Mouse (Mus musculus) midbrain, embryonic 16.5 days (tissue): ENCODE measurements around the gene Rps27rt. TPM values are rescaled to one million over a fixed set of nuclear protein-coding genes. Genes with fewer than 3 reads are reported as not detected.

Source experiments
- ATAC-seq: fragments of 200-750 bp; cut with Nextera tagmentation; 2 replicates; pipeline ENCODE4 v1.8.0; 2017; ENCODE audit warnings: moderate TSS enrichment
- H3K27ac ChIP-seq: fragments of 300-500 bp; sonication (generic); 2 replicates; pipeline ENCODE4 v1.5.1; 2014; ENCODE audit warnings: mild to moderate bottlenecking, low read length, mixed read lengths
- H3K27me3 ChIP-seq: fragments of 300-500 bp; sonication (generic); 2 replicates; pipeline ENCODE4 v1.6.1; 2014; ENCODE audit warnings: low read depth, low read length, mixed read lengths; ENCODE audit not compliant: control insufficient read depth, insufficient read depth
- H3K36me3 ChIP-seq: fragments of 300-500 bp; sonication (generic); 2 replicates; pipeline ENCODE4 v1.6.1; 2014; ENCODE audit warnings: mild to moderate bottlenecking, low read length, moderate library complexity, mixed read lengths; ENCODE audit not compliant: control insufficient read depth, insufficient read depth
- H3K4me1 ChIP-seq: fragments of 300-500 bp; sonication (generic); 2 replicates; pipeline ENCODE4 v1.6.1; 2014; ENCODE audit warnings: mild to moderate bottlenecking, low read length, mixed read lengths; ENCODE audit not compliant: control insufficient read depth, insufficient read depth
- H3K4me2 ChIP-seq: fragments of 300-500 bp; sonication (generic); 2 replicates; pipeline ENCODE4 v1.6.1; 2014; ENCODE audit warnings: mild to moderate bottlenecking, low read length, mixed read lengths
- H3K4me3 ChIP-seq: fragments of 300-500 bp; sonication (generic); 2 replicates; pipeline ENCODE4 v1.5.1; 2014; ENCODE audit warnings: low read depth, mild to moderate bottlenecking, low read length, moderate library complexity, mixed read lengths
- H3K9ac ChIP-seq: fragments of 300-500 bp; sonication (generic); 2 replicates; pipeline ENCODE4 v1.6.1; 2014; ENCODE audit warnings: low read depth, low read length, mixed read lengths
- H3K9me3 ChIP-seq: fragments of 300-500 bp; sonication (generic); replicated peaks from 2 replicates; pipeline ENCODE4 v1.6.1; 2014; ENCODE audit warnings: mild to moderate bottlenecking, low read length, mixed read lengths; ENCODE audit not compliant: control insufficient read depth, poor library complexity, severe bottlenecking
- WGBS: fragments of 180-500 bp; shearing (Covaris S2); extraction: QIAGEN DNeasy Blood & Tissue Kit; methylation state at CpG from one replicate; pipeline ENCODE4 v1.1.7; 2014; 5-methylcytosine and 5-hydroxymethylcytosine counted together
- polyA plus RNA-seq: library from polyadenylated mRNA; unstranded; fragments of >200 nt; fragmentation: Nextera tagmentation; extraction: Ambion mirVana; gene quantifications from 2 replicates; pipeline ENCODE4 v1.2.1, GENCODE M21; 2015

Rps27rt gene
- polyA plus RNA-seq, 1 experiment from 2014 or later, result 103 TPM

DNA sequence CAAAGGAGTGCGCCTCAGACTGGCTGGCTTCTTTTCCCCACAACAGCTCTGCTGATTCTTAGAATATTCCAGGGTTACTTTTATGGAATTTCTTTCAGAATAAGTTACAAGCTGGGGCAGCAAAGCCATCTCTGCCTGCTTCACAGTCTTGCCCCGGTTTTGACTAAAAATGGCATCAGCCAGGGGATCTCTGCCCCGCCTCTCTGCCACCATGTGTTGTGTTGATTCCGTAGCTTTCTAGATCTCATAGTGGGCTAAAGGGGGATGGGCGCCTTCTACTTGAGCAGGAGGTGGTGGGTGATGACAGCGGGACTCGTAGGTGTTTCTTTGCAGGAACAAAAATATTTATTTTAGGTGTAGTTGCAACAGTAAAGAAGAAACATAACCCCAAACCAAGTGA, 25.7 kb upstream of the Rps27rt start:
- Histone ChIP-seq H3K27ac (no peak overlapping the region), H3K4me1 (no peaks in the 10 kb centered on the region; the same call in 1 of the 2 replicates), H3K4me3 (no peak overlapping the region), H3K36me3 (no peaks in the 10 kb centered on the region), H3K4me2 (no peak overlapping the region), H3K9ac (no peak overlapping the region), H3K27me3 (no peaks in the 10 kb centered on the region), H3K9me3 (peaks cover 3% of the 10 kb centered on the region; the same call in 1 of the 2 replicates)
- 89% methylated on average over 7 of the region's 7 CpGs for WGBS
- no peak for ATAC-seq

DNA sequence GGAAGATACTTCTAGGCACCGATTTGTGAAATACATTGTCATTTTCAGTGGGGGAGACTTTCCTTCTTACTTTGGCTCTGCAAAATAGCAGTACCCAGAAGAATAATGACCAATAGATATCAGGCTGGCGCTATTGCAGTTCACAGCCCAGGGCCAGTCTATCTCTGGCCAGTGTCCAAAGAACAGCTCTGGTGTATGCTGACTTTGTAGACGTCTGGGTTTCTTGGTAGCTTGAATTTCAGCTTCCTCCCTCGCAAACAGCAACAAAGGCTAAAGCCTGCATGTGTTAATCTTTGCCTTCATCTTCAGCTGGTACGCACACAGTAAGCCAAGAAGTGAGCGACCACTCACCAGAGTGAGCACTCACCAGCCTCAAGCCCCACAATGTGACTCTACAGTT, 25.2 kb upstream of the Rps27rt start:
- 78% methylated on average over 6 of the region's 6 CpGs for WGBS
- no peak for ATAC-seq
- no peak overlapping the region for H3K27ac ChIP-seq

DNA sequence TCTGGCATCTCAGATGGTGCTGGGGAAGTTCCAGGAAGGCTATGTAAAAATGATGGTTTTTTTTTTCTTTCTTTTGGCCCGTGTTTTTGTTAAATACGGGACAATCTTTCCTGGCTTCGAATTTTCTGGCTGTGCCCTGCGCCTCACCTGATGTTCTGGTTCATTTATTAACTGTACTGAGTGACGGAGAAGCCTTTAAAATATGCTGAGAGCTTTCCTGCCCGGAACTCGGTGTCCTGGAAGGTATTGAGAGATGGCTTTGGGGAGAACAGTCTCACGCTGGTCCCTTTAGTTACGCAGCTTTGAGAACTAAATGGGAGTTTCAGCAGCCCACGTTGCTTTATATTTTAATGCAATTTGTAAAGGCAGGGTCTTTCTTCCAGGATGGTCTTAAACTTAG, 22.9 kb upstream of the Rps27rt start:
- H3K9me3 ChIP-seq, result peaks cover 3% of the 10 kb centered on the region; the same call in 1 of the 2 replicates
- H3K27me3 ChIP-seq, result no peaks in the 10 kb centered on the region
- no peak overlapping the region for H3K27ac ChIP-seq
- no peak overlapping the region for H3K4me2 ChIP-seq
- no peak overlapping the region for H3K9ac ChIP-seq
- H3K4me3 ChIP-seq, result no peak overlapping the region
- WGBS, result 60% methylated on average over 10 of the region's 10 CpGs
- no peaks in the 10 kb centered on the region for H3K4me1 ChIP-seq
- ATAC-seq, result no peak
- no peaks in the 10 kb centered on the region for H3K36me3 ChIP-seq

More for the DNA sequence above, 25.2 kb upstream of the Rps27rt start:
- Histone ChIP-seq H3K9ac (no peak overlapping the region), H3K27me3 (no peaks in the 10 kb centered on the region), H3K9me3 (peaks cover 3% of the 10 kb centered on the region; the same call in 1 of the 2 replicates), H3K36me3 (no peaks in the 10 kb centered on the region), H3K4me1 (no peaks in the 10 kb centered on the region), H3K4me2 (no peak overlapping the region), H3K4me3 (no peak overlapping the region)

DNA sequence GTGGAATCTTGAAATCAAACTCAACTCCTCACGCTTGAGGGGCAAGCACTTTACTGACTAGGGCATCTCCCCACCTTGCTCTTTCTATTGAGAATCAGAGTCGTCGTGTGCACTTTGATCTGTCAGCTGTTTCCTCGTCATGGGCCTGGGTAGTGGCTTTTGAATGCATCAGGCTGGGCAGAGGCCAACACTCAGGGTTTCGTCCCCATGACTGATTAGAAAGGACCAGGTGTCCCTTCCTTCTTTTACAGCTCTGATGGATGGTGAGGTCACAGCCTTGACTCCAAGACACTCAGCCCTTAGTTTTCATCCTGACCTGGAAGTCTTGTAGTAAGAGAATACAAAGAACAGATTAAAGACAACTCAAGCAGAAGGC, 17.2 kb upstream of the Rps27rt start:
- H3K4me1 ChIP-seq, result no peaks in the 10 kb centered on the region
- no peaks in the 10 kb centered on the region for H3K9me3 ChIP-seq
- WGBS, result 69% methylated on average over 5 of the region's 5 CpGs
- no peak overlapping the region for H3K4me3 ChIP-seq
- H3K36me3 ChIP-seq, result no peaks in the 10 kb centered on the region
- ATAC-seq, result no peak
- no peak overlapping the region for H3K27ac ChIP-seq
- H3K4me2 ChIP-seq, result no peak overlapping the region
- no peak overlapping the region for H3K9ac ChIP-seq
- no peaks in the 10 kb centered on the region for H3K27me3 ChIP-seq

DNA sequence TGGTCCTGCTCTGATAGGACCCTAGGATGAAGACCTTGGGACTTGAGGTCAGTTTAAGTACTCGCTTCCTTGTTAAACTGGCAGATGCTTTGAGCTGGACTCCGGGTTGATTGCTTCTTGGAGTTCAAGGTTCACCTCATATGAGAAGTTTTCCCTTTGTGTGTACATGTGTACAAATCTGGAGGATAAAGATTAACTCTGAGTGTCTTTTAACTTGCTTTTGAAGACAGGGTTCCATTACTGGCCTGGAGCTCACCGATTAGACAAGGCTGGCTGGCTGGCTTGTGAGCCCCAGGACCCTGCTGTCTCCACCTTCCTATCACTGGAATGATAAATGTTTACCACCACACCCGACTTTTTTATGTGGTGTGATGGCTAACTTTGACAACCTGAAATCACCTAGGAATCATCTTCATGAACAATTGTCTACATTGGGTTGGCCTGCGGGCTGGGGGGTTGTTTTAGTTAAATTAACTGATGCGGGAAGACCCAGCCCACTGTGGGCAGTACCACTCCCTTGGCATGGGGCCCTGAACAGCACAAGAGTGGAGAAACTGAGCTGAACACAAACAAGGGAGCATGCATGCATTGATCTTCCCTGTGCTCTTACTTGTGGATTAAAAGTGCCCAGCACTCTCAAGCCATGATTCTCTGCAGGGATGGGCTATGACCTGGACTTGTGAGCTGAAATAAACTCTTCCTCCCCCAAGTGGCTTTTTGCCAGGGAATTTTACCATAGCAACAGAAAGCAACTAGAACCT, 16.7 kb upstream of the Rps27rt start:
- no peak overlapping the region for H3K27ac ChIP-seq
- no peak overlapping the region for H3K4me2 ChIP-seq
- H3K4me3 ChIP-seq, result no peak overlapping the region
- no peak overlapping the region for H3K9ac ChIP-seq
- no peaks in the 10 kb centered on the region for H3K9me3 ChIP-seq
- no peaks in the 10 kb centered on the region for H3K36me3 ChIP-seq
- no peaks in the 10 kb centered on the region for H3K4me1 ChIP-seq
- H3K27me3 ChIP-seq, result no peaks in the 10 kb centered on the region
- WGBS, result 88% methylated on average over 6 of the region's 6 CpGs
- ATAC-seq, result no peak

DNA sequence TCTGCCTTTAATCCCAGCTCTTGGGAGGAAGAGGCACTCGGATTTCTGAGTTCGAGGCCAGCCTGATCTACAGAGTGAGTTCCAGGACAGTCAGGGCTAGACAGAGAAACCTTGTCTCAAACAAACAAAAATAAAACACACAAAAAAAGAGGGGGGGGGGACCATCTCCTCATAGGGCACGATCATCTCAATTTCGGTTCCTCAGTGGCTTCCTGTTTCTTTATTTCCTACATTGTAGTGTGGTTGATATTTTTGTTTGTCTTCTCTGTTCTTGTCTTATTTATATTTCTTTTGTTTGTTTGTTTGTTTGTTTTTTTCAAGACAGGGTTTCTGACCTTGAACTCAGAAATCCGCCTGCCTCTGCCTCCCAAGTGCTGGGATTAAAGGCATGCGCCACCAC, 13.9 kb upstream of the Rps27rt start:
- no peak overlapping the region for H3K4me3 ChIP-seq
- H3K27ac ChIP-seq, result no peak overlapping the region
- ATAC-seq, result no peak
- no peak overlapping the region for H3K9ac ChIP-seq
- H3K36me3 ChIP-seq, result no peaks in the 10 kb centered on the region
- no peaks in the 10 kb centered on the region; the same call in 1 of the 2 replicates for H3K9me3 ChIP-seq
- H3K4me2 ChIP-seq, result no peak overlapping the region
- H3K27me3 ChIP-seq, result no peaks in the 10 kb centered on the region
- no peaks in the 10 kb centered on the region for H3K4me1 ChIP-seq
- WGBS, result 96% methylated on average over 6 of the region's 6 CpGs

DNA sequence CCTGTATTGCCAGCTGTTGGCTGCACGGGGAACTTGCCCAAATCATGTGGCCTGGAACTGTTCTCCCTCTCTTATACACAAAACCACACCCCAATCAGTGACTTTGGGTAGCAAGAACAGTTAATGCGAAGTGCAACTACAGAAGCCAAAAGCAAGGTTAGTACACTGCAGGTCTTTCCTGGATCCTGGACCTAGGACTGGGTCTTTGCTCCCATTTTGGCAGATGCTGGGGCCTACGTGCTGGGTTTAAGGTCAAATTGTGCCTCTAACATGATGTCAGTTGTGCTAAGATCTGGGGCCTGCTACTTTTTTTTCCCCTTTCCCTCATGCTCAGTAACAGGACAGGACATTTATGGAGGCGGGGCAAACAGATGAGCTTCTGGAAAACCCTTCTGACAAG, 13.2 kb upstream of the Rps27rt start:
- no peak overlapping the region for H3K4me3 ChIP-seq
- 93% methylated on average over 4 of the region's 4 CpGs for WGBS
- no peaks in the 10 kb centered on the region for H3K4me1 ChIP-seq
- no peak overlapping the region for H3K4me2 ChIP-seq
- ATAC-seq, result no peak
- no peaks in the 10 kb centered on the region for H3K27me3 ChIP-seq
- no peak overlapping the region for H3K27ac ChIP-seq
- H3K9me3 ChIP-seq, result no peaks in the 10 kb centered on the region; the same call in 1 of the 2 replicates
- no peak overlapping the region for H3K9ac ChIP-seq
- H3K36me3 ChIP-seq, result no peaks in the 10 kb centered on the region

DNA sequence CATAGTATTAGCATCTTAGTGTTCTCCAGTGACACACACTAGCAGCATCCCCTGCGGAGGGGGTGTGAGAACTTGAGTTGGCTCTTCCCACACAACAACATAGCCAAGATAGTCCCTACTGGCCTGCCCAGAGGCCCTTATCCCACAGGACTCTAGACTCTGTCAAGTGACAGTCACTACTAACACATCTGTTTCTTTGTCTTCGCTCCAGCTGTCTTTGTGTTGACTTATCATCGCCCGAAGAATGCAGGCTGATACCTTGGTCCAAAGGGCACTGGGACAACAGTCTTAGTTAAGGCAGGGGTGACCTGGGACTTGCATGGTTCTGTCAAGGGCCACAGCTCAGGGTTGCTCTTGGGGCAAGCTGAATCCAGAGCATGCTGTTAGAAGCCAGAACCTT, 12.7 kb upstream of the Rps27rt start:
- no peak overlapping the region for H3K4me2 ChIP-seq
- H3K9ac ChIP-seq, result no peak overlapping the region
- no peaks in the 10 kb centered on the region for H3K36me3 ChIP-seq
- ATAC-seq, result no peak
- 90% methylated on average over 4 of the region's 4 CpGs for WGBS
- no peak overlapping the region for H3K4me3 ChIP-seq
- H3K27ac ChIP-seq, result no peak overlapping the region
- no peaks in the 10 kb centered on the region; the same call in 1 of the 2 replicates for H3K9me3 ChIP-seq
- no peaks in the 10 kb centered on the region for H3K4me1 ChIP-seq
- no peaks in the 10 kb centered on the region for H3K27me3 ChIP-seq

DNA sequence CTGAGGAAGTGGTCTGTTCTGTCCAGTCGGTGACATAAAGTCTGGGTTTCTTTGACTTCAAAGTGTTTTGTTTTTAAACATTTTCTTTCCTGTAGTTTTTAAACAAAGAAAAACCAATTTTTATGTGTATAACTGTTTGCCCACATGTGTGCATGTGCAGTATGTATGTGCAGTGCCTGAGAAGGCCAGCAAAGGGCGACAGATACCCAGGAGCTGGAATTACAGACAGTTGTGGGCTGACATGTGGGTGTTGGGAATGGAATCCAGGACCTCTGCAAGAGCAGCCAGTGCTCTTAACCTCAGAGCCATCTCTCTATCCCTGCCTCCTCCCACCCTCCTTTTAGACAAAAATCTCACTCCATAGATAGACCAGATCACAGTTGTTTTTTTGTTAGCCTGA, 10.0 kb upstream of the Rps27rt start:
- WGBS, result 87% methylated on average over 2 of the region's 2 CpGs
- Histone ChIP-seq H3K36me3 (no peaks in the 10 kb centered on the region), H3K9ac (no peak overlapping the region), H3K4me1 (peaks cover 4% of the 10 kb centered on the region; the same call in 1 of the 2 replicates), H3K9me3 (no peaks in the 10 kb centered on the region; the same call in 1 of the 2 replicates), H3K4me2 (no peak overlapping the region), H3K27me3 (no peaks in the 10 kb centered on the region), H3K27ac (no peak overlapping the region), H3K4me3 (no peak overlapping the region)
- no peak for ATAC-seq
